Comparison of ENCODE assay signal across 16 mouse cellular contexts in genomic region chr7:84401641-84402455, GRCm38 (mm10). TPM values are rescaled to one million over a fixed set of nuclear protein-coding genes. Genes with fewer than 3 reads are reported as not detected.
A peak's percentile ranks its signal among the peaks of the same experiment; 100 is the strongest.
DNase-seq lines count a peak whose midpoint lies in the region; ATAC-seq lines count a peak whose summit lies in the region.
"Had no signal": no experiment of that assay in that cellular context is flagged by ENCODE, and none has a peak within 500 bp of the region (broad histone marks: within the 10 kb centered on the region; RNA-seq: fewer than 3 reads in every experiment).

No protein-coding gene starts in this region.

- H3K27me3 ChIP-seq in forebrain, embryonic 14.5 days (replicated peaks; ENCODE audit: control insufficient read depth, insufficient read depth, low read length): no peaks in the 10 kb centered on the region
- H3K27me3 ChIP-seq in midbrain, embryonic 11.5 days (ENCODE audit: control insufficient read depth, insufficient read depth, low read length): no peaks in the 10 kb centered on the region
- H3K27me3 ChIP-seq: liver, embryonic 15.5 days had no signal

- 16% methylated on average over 9 of the region's 9 CpGs for WGBS in forebrain, embryonic 14.5 days
- 43% methylated on average over 9 of the region's 9 CpGs for WGBS in midbrain, embryonic 11.5 days

- peak overlapping the region; percentile 82 for H3K27ac ChIP-seq in forebrain, embryonic 14.5 days (ENCODE audit: low read depth, low read length)
- H3K27ac ChIP-seq in midbrain, embryonic 11.5 days (ENCODE audit: low read depth, low read length): peak overlapping the region; percentile 52; the same call in 1 of the 2 replicates
- H3K27ac ChIP-seq: heart, adult 2 months; liver, embryonic 15.5 days had no signal

- DNase-seq in left cerebral cortex, postnatal 4 days: peak; percentile 30
- DNase-seq in left cerebral cortex, adult 11 months (ENCODE audit: low spot score): no peak
- peak; percentile 76 for DNase-seq in forebrain, embryonic 14.5 days (ENCODE audit: low spot score)
- DNase-seq in midbrain, embryonic 11.5 days (ENCODE audit: low spot score, missing footprints): peak; percentile 86
- DNase-seq in retina, postnatal 7 days (ENCODE audit: low read depth, low spot score): peak; percentile 4
- DNase-seq in heart, postnatal 10 days: no peak
- no peak for DNase-seq in heart, adult 11 months
- DNase-seq: adrenal gland, postnatal 25 days; cerebellum, adult 9-10 months; heart, adult 2 months; kidney, postnatal 14 days; thymus, postnatal 14 days had no signal

- ATAC-seq in forebrain, embryonic 14.5 days: peak; percentile 81
- peak; percentile 78 for ATAC-seq in midbrain, embryonic 11.5 days (ENCODE audit: low FRiP score)
- ATAC-seq in cerebellum, adult (ENCODE audit: insufficient number of reproducible peaks, low FRiP score, low TSS enrichment): no peak

- no peaks in the 10 kb centered on the region for H3K9me3 ChIP-seq in forebrain, embryonic 14.5 days (replicated peaks; ENCODE audit: control insufficient read depth, low read length)
- H3K9me3 ChIP-seq in midbrain, embryonic 11.5 days (ENCODE audit: control insufficient read depth, low read length): no peaks in the 10 kb centered on the region
- H3K9me3 ChIP-seq: liver, embryonic 15.5 days had no signal

- H3K4me2 ChIP-seq in forebrain, embryonic 14.5 days (ENCODE audit: low read length): peak overlapping the region; percentile 6; the same call in 1 of the 2 replicates
- no peak overlapping the region for H3K4me2 ChIP-seq in midbrain, embryonic 11.5 days
- H3K4me2 ChIP-seq: liver, embryonic 15.5 days had no signal

- intact Hi-C loops in left cerebral cortex, postnatal 4 days (cut with DNase I): no loop called here
- intact Hi-C loops in heart, postnatal 10 days (cut with DNase I): no loop called here

- no peak overlapping the region for H3K4me3 ChIP-seq in forebrain, embryonic 14.5 days (ENCODE audit: low read depth, low read length)
- H3K4me3 ChIP-seq in midbrain, embryonic 11.5 days (ENCODE audit: low read depth, low read length): no peak overlapping the region
- H3K4me3 ChIP-seq: heart, adult 2 months; liver, embryonic 15.5 days had no signal

- H3K9ac ChIP-seq in forebrain, embryonic 14.5 days (ENCODE audit: low read length): no peak overlapping the region
- H3K9ac ChIP-seq in midbrain, embryonic 11.5 days (ENCODE audit: low read length): no peak overlapping the region
- H3K9ac ChIP-seq: liver, embryonic 15.5 days had no signal

- H3K4me1 ChIP-seq in forebrain, embryonic 14.5 days (ENCODE audit: control insufficient read depth, insufficient read depth, low read length): peaks cover 45% of the 10 kb centered on the region
- peaks cover 34% of the 10 kb centered on the region for H3K4me1 ChIP-seq in midbrain, embryonic 11.5 days (ENCODE audit: control insufficient read depth, insufficient read depth, low read length)
- H3K4me1 ChIP-seq: liver, embryonic 15.5 days had no signal

- H3K36me3 ChIP-seq in forebrain, embryonic 14.5 days (ENCODE audit: control insufficient read depth, insufficient read depth, low read length): 0 out of 2 replicates have a peak, but pooled peaks cover 5% of the 10 kb centered on the region
- H3K36me3 ChIP-seq in midbrain, embryonic 11.5 days (ENCODE audit: control insufficient read depth, insufficient read depth, low read length): no peaks in the 10 kb centered on the region
- H3K36me3 ChIP-seq: liver, embryonic 15.5 days had no signal

RNA-seq across cellular contexts. Expression of gene Arnt2, which starts 8.1 kb away (rescaled TPM):
- 100 to 1,000 TPM; 209 to 210 TPM for total RNA-seq in left cerebral cortex, postnatal 4 days (2021)
- polyA plus RNA-seq in forebrain, embryonic 14.5 days (2014; fragmentation: Nextera tagmentation; extraction: Ambion mirVana): 51.4 and 59.3 TPM in 2 replicates
- 34.9 and 36.4 TPM in 2 replicates for polyA plus RNA-seq in midbrain, embryonic 11.5 days (2014; fragmentation: Nextera tagmentation; extraction: Ambion mirVana)
- 1 to 10 TPM; 1.5 to 1.7 TPM for total RNA-seq in heart, postnatal 10 days (2021)
- total RNA-seq: hematopoietic stem cell, adult 5-6 weeks; megakaryocyte-erythroid progenitor cell, adult 5-6 weeks had no signal

Comparison
In these comparisons a context has a peak if more than half of its experiments do, and no peak if none do; other contexts are left out.
1. DNase-seq: peak in left cerebral cortex, postnatal 4 days (single experiment), forebrain, embryonic 14.5 days (single experiment), midbrain, embryonic 11.5 days (single experiment) and retina, postnatal 7 days (single experiment); none in left cerebral cortex, adult 11 months (single experiment), heart, postnatal 10 days (0 of 2) and heart, adult 11 months (single experiment).
2. RNA of gene Arnt2, which starts 8.1 kb away (total RNA-seq): 209 to 210 TPM in left cerebral cortex, postnatal 4 days; 1.5 to 1.7 TPM in heart, postnatal 10 days; every median in the first group is over 10 times any median in the second.